Mouse (Mus musculus): Measurements from ENCODE around the gene Camk1g.

- TF ChIP-seq CTCF (IDR thresholded peaks at IDR 0.05; ENCODE audit: low read depth, low read length) (no peak), TAL1 (conservative IDR thresholded peaks at IDR 0.05; ENCODE audit: low read depth, low read length) (no peak), POLR2AphosphoS5 (IDR thresholded peaks at IDR 0.05; ENCODE audit: insufficient replicate concordance, low read depth, low read length) (no peak), GATA1 (IDR thresholded peaks at IDR 0.05; ENCODE audit: borderline replicate concordance, low read length) (no peak), GATA2 (IDR thresholded peaks at IDR 0.05; ENCODE audit: borderline replicate concordance, low read depth, low read length) (no peak)
Observed at GRCm38 (mm10) chr1:193373906-193374413, 3.9 kb upstream of the Camk1g start.
